Mouse (Mus musculus): ENCODE measurements at regions not wholly inside any gene's neighbourhood (a gene's known extent, or its start where the extent isn't known, plus 50 kb on each side); places are given as distances from the start of the nearest gene placed in this dataset.

DNA sequence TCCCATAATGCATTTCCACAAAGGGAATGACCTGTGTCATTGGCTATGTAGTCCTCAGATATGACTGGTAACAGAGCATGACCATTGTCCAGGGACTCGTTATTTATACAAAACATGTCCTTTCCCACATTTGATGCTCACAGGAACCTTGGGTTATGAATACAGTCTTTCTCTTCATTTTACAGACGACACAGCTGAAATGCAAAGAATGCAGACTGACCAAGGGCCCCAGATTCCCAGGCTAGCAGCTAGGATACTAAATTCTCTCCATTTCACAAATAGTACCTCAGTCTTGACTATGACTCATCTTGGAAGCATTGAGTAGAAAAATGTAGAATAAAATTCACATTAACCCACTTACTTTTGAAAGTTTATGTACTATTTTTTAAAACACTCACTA is 182.7 kb upstream of the Sox4 start:
- no peak for DNase-seq

GRCm38 (mm10) chr13:29127499-29127898 is 174.0 kb upstream of the Sox4 start:
- no peak for DNase-seq

DNA sequence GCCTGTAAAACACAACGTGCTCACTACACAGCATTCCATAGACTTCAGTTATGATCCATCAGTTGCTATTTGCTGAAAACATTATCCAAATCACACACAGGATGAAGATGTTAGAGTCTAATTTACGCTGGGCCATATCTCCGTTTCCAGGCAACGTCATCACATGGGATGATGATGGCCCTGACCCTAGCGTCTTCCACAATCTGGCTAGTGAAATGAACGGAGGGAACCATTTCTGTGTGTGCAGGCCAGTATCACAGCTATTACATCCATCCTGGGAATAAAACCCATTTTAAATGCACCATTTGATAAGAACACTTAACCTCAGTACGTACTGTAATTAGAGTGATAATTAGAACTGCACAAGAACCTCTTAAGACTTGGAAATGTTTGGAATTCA is 170.0 kb upstream of the Sox4 start:
- DNase-seq, result no peak

DNA sequence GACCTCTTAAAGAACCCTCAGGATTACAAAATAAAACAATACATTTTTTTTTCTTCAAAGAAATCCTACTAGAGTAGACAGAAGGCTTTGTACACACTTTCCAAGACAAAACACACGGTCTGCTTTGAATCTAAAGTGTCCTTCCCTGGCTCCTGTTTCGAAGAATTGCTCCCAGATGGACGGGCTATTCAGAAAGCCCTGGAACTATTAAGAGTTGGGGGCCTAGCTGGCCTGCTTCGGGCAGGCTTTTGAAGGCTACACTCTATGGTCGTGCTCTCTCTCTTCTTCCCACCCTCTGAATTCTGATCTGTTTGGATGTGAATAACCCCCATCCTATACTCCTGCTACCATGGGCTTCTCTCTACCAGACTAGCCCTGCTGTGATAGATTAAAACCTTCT is 167.6 kb upstream of the Sox4 start:
- DNase-seq, result no peak

DNA sequence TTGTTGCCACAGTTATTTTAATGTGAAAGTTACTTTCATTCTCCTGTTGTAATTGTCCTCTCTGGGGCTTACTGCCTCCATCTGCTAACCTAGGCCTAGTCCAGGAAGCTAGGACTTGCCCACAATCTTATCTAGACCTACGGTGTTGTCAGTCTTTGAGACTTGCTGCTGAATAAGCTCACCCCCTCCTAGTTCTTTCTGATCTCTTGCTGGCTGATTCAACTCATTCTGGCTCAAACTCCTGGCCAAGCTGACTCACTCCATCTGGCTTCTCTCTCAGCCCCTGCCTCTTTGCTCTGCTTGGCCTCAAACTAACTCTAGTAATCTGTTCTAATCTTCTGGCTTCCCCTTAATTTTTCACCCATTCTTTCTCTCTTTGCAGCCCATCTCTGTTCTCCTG is 165.8 kb upstream of the Sox4 start:
- no peak for DNase-seq

- no peak for DNase-seq
Measured at GRCm38 (mm10) chr13:29114998-29115495, 161.5 kb upstream of the Sox4 start.

DNA sequence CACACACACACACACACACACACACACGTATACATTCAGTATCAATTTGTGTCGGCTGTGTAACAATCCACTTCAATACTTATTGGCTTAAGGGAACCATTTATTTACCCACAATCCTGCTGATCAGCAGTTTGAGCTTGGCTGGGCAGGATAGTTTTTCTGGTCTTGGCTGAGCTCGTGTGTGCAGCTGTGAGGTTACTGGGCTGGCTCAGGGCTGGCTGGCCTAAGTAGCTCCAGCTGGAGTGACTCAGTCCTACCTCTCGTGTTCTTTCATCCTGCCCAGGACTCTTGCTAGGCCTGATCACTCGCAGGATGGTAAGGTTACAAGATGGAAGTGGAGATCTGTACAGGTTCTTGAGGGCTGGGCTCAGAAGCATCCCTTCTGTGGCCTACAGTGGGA is 156.6 kb upstream of the Sox4 start:
- DNase-seq, result peak; percentile 38

DNA sequence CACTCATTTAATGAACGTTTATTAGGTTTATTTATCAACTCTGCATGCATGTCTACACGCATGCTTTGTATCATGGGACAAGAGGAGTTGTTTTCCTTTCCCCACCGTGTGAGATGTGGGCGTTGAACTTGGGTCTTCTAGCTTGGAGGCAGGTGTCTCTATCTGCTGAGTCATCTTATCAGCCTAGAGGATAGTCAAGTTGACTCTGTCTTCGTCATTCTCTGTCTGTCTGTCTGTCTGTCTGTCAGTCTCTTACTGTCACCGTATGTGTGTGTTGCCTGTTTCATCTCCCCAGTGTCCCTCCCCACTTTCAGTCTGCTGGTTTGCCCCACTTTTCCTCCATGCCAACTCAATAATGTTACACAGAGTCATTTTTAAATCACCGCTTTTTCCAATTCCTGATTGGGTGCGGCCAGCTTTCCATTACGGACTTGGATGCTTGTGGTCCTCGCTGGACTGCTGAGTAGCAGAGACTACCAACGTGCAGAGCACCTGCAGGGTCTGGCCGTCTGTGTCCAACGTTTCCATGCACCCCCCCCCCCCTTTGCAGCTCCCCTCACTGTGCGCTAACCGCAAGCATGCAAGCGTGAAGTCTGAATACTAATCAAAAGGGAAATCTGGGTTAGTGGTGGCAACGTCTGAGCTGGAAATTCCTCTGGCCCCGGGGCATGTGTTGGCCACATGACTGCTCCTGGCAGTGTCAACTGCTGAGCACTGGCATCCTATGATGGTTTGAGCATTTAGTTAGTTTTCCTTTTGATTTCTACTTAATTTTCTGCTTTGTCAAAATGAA is 155.7 kb upstream of the Sox4 start:
- DNase-seq, result no peak

GRCm38 (mm10) chr13:29108214-29108613 is 154.7 kb upstream of the Sox4 start:
- no peak for DNase-seq

DNA sequence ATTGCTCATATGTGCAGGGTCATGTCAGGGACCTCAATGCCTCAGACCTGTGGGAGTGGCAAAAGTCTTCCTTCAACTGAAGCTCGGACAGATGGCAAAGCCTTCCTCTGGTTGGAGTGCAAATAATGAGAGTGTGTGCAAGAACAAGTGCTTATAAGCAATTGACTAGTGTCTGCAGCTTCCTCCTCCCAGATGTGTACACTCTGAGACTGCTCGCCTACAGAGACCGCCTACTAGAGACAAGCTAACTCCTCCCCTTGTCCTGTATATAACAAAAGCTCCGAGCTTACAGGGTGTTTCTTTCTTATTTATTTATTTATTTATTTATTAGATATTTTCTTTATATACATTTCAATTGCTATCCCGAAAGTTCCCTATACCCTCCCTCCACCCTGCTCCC is 138.7 kb upstream of the Sox4 start:
- DNase-seq, result no peak

DNA sequence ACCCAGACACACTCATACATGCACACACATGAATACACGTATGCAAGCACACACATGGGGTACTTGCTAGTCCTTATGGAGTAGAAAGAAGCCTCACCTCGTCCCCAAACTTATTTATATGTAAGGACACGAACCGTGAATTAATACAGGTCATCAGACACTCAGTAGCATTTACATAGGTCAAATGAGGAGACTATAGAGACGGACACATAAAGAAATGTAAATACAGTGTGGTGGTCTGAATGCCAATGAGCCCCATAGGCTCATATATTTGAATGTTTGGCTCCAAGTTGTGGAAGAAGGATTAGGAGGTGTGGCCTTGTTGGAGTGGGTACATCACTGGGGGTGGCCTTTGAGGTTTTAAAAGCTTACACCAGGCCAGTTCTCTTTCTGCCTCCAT is 133.3 kb upstream of the Sox4 start:
- DNase-seq, result no peak

GRCm38 (mm10) chr13:29081064-29081463 is 127.6 kb upstream of the Sox4 start:
- no peak for DNase-seq

DNA sequence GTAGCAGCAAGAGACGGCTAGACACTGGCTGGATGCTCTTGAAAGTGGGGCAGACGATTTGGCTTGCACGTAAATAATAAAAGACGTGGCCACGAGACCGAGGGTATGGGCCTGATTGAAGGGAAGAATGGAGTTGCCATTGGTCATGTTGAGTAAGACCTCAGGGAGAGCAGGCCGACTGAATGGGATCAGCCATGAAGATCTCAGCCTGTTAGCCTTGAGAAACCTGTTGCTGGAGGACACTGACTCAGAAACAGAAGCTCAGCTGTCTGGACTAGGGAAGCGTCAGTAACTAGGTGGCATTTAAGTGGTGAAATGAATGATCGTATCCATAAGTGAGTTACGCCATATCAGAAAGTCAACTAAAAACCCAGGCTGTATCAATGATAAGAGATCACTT is 126.3 kb upstream of the Sox4 start:
- no peak for DNase-seq

GRCm38 (mm10) chr13:29073630-29074029 is 120.1 kb upstream of the Sox4 start:
- no peak for DNase-seq

DNA sequence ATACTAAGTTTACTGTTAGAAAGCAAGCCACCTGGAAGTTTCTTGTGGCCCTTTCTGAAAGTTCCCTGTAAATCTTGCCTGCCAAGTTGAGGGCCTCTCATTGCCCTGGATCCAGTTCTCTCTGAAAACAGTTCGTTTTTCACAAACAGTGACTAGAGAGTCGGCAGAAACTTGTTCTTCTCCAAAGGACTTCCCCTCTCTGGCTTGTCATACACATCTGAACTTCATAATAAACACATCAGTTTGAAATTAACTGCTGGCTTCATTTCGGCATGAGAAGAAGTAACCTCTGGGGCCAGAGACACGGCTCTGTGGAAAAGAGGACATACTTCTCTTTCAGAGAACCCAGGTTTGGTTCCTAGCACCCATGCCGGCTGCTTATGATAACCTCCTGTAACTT is 110.4 kb upstream of the Sox4 start:
- DNase-seq, result no peak

- DNase-seq, result peak; percentile 75
Measured at GRCm38 (mm10) chr13:29058685-29059084, 105.2 kb upstream of the Sox4 start.

GRCm38 (mm10) chr13:29049730-29050129 is 96.2 kb upstream of the Sox4 start:
- no peak for DNase-seq

DNA sequence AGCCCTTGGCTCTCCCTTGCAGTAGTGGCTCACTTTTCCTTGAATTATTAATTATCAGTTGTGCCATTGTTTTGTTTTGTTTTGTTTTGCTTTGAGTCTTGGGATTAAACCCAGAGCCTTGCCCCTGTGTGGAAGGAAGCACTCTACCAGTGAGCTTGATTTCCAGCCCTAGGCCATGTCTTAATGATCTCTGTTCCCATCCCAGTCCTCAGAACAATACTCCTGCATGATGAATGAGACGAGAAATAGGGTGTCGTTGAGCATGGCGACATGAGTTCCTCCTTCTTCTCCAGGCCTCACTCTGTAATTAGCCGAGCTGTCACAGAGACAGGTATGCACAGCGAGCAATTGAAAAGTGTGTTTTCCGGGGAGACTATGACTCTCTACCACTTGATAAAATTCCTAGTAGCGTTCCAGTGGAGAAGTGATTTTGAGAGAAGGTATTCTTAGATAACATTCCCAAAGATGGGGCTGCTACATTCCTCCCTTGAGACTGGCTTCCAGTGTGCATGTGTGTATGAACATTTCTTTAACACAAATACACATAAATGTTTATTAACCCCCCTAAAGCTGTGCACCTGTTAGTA is 95.6 kb upstream of the Sox4 start:
- no peak for DNase-seq

- DNase-seq, result no peak
Measured at GRCm38 (mm10) chr13:29044655-29045054, 91.1 kb upstream of the Sox4 start.

GRCm38 (mm10) chr13:29040331-29040730 is 86.8 kb upstream of the Sox4 start:
- DNase-seq, result no peak

GRCm38 (mm10) chr13:29034904-29035303 is 81.4 kb upstream of the Sox4 start:
- no peak for DNase-seq

- peak; percentile 67 for DNase-seq
Measured at GRCm38 (mm10) chr13:29034444-29034843, 80.9 kb upstream of the Sox4 start.

- DNase-seq, result no peak
Measured at GRCm38 (mm10) chr13:29027146-29027545, 73.6 kb upstream of the Sox4 start.

DNA sequence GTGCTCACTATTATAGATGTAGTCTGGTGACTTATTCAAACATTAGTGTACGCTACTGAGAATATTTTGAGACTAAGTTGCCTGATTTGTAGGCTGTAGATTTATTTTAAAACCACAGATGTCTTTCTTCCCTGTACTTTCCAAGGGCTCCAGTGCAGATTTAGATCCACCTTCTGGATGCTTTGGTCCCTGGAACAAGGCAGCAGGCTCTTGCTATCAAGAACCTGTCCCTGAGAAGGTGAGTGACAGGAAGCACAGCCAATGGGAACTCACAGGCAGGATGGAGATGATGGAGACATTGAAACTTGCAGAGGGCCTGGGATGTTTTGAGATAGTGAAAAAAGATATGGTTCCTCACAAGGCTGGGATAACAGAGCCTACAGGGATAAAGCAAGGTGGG is 70.0 kb upstream of the Sox4 start:
- no peak for DNase-seq

DNA sequence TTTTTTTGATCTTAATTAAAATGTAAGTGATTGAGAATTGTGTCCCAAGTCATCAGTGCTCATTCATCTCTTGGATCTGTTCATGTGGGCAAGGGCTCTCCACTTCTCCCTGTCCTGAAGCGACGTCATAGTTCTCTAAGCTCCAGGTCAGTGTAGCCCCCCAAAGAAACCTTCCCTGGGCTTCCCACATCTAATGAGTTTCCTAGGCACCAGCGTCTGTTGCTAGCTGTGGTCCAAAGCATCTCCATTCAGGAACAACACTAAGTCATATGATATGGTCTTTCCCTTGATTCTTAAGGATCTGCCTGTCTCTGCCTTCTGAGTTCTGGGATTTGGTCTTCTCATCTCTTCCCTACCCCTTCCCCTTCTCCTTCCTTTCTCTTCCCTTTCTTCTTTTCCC is 66.3 kb upstream of the Sox4 start:
- no peak for DNase-seq

Measured in lung, postnatal 10 days (tissue).